Mouse (Mus musculus) R1 (cell line): ENCODE data around the gene Prlh.
A peak's percentile ranks its signal among the peaks of the same experiment; 100 is the strongest.

Source experiments
- DNase-seq: peaks from one replicate; pipeline ENCODE4 v3.0.0-alpha.2; 2018; ENCODE audit warnings: low read depth, low spot score

The Prlh gene

GRCm38 (mm10) chr1:90952808-90953207 is at the start of gene Prlh:
Gene Prlh (plus strand): TSS chr1:90953108.
- DNase-seq: no peak

GRCm38 (mm10) chr1:90903211-90903945 is 49.5 kb upstream of the Prlh start:
- DNase-seq: no peak

GRCm38 (mm10) chr1:90903971-90904458 is 48.9 kb upstream of the Prlh start:
- DNase-seq: no peak

GRCm38 (mm10) chr1:90904729-90905404 is 48.0 kb upstream of the Prlh start:
- no peak for DNase-seq

GRCm38 (mm10) chr1:90906357-90906756 is 46.6 kb upstream of the Prlh start:
- peak; percentile 61 for DNase-seq

GRCm38 (mm10) chr1:90909161-90909560 is 43.7 kb upstream of the Prlh start:
- no peak for DNase-seq

- DNase-seq: no peak
Measured at GRCm38 (mm10) chr1:90909631-90910152, 43.2 kb upstream of the Prlh start.

GRCm38 (mm10) chr1:90913231-90913630 is 39.7 kb upstream of the Prlh start:
- DNase-seq: no peak

GRCm38 (mm10) chr1:90914948-90915569 is 37.8 kb upstream of the Prlh start, which contains the start of gene Mlph:
Gene Mlph (plus strand): TSS chr1:90915085.
- no peak for DNase-seq

GRCm38 (mm10) chr1:90917509-90917908 is 35.4 kb upstream of the Prlh start:
- DNase-seq: no peak

GRCm38 (mm10) chr1:90921687-90922086 is 31.2 kb upstream of the Prlh start:
- no peak for DNase-seq

- DNase-seq: no peak
Measured at GRCm38 (mm10) chr1:90926030-90926429, 26.9 kb upstream of the Prlh start.

GRCm38 (mm10) chr1:90927308-90927707 is 25.6 kb upstream of the Prlh start:
- DNase-seq: no peak

GRCm38 (mm10) chr1:90927929-90928574 is 24.9 kb upstream of the Prlh start:
- peak; percentile 24 for DNase-seq

GRCm38 (mm10) chr1:90928575-90928934 is 24.4 kb upstream of the Prlh start:
- DNase-seq: peak; percentile 87

GRCm38 (mm10) chr1:90933001-90933400 is 19.9 kb upstream of the Prlh start:
- DNase-seq: no peak

- no peak for DNase-seq
Measured at GRCm38 (mm10) chr1:90936990-90937389, 15.9 kb upstream of the Prlh start.

GRCm38 (mm10) chr1:90939980-90940379 is 12.9 kb upstream of the Prlh start:
- DNase-seq: no peak

GRCm38 (mm10) chr1:90945171-90945570 is 7.7 kb upstream of the Prlh start:
- DNase-seq: peak; percentile 84

GRCm38 (mm10) chr1:90947252-90947651 is 5.7 kb upstream of the Prlh start:
- no peak for DNase-seq

GRCm38 (mm10) chr1:90949309-90949708 is 3.6 kb upstream of the Prlh start:
- DNase-seq: no peak

GRCm38 (mm10) chr1:90951670-90952069 is 1.2 kb upstream of the Prlh start:
- DNase-seq: no peak
